Mouse (Mus musculus) bone marrow macrophage, adult 2 months (primary cell): Measurements from ENCODE around the gene Ly6g6e. TPM values are rescaled to one million over a fixed set of nuclear protein-coding genes. Genes with fewer than 3 reads are reported as not detected.
A peak's percentile ranks its signal among the peaks of the same experiment; 100 is the strongest.
"Not testable (repeated sequence)": the region's sequence is repeated elsewhere in the genome, so short reads cannot be mapped to it uniquely, and the experiment has no call there.

ENCODE experiments used
- H3K27ac ChIP-seq: 2 replicates; pipeline ENCODE4 v1.5.1; 2012; ENCODE audit warnings: low read depth, low read length; ENCODE audit not compliant: insufficient read depth
- H3K4me1 ChIP-seq: 2 replicates; pipeline ENCODE4 v1.6.1; 2012; ENCODE audit warnings: low read length; ENCODE audit not compliant: control insufficient read depth, insufficient read depth
- H3K4me3 ChIP-seq: 2 replicates; pipeline ENCODE4 v1.5.1; 2012; ENCODE audit warnings: mild to moderate bottlenecking, low read length, moderate library complexity; ENCODE audit not compliant: insufficient read depth
- CTCF ChIP-seq: IDR thresholded peaks from 2 replicates; pipeline ENCODE4 v1.5.1; 2012; ENCODE audit warnings: low read depth, mild to moderate bottlenecking, low read length, moderate library complexity
- POLR2A ChIP-seq: IDR thresholded peaks from 2 replicates; pipeline ENCODE4 v1.6.1; 2012; ENCODE audit warnings: mild to moderate bottlenecking, low read depth, low read length, borderline replicate concordance
- polyA plus RNA-seq: library from polyadenylated mRNA; stranded (reverse); fragments of >200 nt; gene quantifications from 2 replicates; pipeline ENCODE4 v1.2.4, GENCODE M21; 2012; ENCODE audit not compliant: missing spikeins, insufficient read depth, insufficient read length

Ly6g6e gene
- polyA plus RNA-seq, result not detected in 2 replicates

- TF ChIP-seq POLR2A, result no peak
- no peak for TF ChIP-seq CTCF
- Histone ChIP-seq H3K27ac (no peak within 1 kb of the TSS), H3K4me3 (peak within 1 kb of the TSS; percentile 37), H3K4me1 (peaks cover 24% of the 10 kb centered on the region)
Observed at GRCm38 (mm10) chr17:35076507-35077176, at the start of gene Ly6g6e. Gene Ly6g6e (plus strand): TSS chr17:35076902.

DNA sequence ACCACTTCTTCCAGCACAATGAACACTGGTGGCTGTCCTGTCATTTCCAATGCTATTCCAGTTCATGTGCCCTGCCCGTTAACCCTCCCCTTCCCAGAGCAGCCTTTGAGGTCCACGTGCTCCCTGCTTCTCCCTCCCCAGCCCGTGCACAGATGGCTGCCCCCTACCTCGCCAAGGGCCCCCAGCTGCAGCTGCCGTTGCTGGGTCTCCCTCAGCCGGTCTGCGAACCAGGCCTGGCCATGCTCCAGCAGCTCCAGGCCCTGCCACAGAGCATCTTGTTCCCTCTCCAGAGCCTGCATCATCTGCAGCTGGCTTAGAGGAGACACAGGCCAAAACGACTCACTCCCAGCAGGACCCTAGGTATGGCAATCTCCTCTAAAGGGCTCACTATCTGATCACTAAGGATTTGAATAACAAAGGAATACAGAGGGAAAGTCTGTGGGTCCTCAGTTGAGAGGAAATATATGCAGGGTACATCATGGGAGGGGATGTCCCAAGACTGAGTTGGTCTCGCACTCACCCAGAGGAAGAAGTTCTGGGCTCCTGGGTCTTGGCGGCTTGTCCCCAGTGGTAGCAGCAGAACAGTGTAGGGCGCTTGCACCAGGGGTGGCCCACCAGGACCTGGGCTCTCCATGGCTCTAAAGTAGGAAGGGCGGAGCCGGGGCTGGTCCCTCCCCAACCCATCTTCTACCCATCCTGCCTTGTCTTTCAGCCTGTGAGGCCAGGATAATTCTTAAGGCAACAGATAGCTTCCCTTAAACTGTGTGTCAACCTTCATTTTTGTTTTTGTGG lies 49.2 kb upstream of the Ly6g6e start, which contains the start of gene Sapcd1:
Sapcd1 (minus strand) TSS at position 740 of the 792 bp plus-strand sequence.
- H3K4me1 ChIP-seq, result peaks cover 29% of the 10 kb centered on the region
- no peak for TF ChIP-seq POLR2A
- TF ChIP-seq CTCF, result no peak
- no peak within 1 kb of the TSS for H3K4me3 ChIP-seq
- H3K27ac ChIP-seq, result no peak within 1 kb of the TSS

DNA sequence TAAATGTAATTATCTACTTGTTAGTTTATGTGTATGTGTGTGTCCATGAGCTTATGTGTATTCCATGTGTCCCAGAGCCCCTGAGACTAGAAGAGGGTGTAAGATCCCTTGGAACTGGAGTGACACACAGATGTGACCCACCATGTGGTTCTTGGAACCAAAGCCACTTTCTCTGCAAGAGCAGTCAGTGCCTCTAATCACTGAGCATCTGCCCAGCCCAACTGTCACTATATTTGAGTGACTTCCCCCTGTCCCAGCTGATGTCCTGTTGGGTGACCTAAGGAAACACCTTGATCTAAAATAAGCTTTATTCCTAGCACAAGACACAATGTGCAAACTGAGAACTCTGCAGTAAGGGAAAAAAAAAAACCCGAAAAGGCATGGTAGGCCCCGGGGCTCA lies 48.4 kb upstream of the Ly6g6e start:
- no peak overlapping the region for H3K4me3 ChIP-seq
- TF ChIP-seq POLR2A (no peak), CTCF (no peak)
- no peak overlapping the region for H3K27ac ChIP-seq
- peaks cover 29% of the 10 kb centered on the region for H3K4me1 ChIP-seq

DNA sequence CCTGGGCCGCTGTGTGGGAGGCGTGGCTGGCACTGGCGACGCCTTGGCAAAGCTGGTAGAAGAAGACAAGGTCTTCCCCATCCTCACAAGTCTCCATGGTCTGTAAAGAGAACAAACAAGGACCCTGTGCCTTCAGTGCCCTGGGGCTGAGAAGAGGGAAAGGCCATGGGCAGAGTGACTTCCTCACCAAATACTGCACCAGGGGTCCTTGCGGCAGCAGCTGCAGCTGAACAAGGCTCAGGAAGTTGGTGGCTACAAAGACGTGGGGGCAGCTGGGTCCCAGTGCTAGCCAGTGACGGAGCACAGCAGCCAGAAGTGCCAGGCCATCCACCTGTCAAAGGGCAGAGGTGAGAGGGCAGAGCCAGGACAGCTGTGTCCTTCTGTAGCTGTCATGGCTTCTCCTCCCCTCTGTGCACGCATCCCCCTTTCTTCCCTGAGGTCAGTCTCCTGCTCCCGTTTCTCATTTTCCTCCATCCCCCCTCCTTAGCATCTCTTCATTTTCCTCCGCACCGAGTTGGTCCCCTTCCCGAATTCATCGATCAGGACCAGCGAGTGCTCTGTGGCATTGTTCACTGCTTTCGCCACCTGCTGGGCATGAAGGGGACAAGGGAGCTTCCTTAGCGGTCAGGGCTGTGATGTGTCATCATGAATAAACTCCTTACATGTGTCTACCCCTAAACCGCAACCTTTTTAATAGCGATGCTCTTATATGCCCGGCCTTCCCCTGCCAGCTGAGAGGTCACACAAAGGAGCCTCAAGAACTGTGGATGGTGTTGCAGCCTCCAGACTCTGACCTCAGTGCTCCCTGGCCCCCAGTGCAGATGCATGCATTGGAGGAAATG lies 46.8 kb upstream of the Ly6g6e start:
- no peak overlapping the region for H3K4me3 ChIP-seq
- H3K4me1 ChIP-seq, result peaks cover 17% of the 10 kb centered on the region
- TF ChIP-seq CTCF (no peak), POLR2A (no peak)
- no peak overlapping the region for H3K27ac ChIP-seq

DNA sequence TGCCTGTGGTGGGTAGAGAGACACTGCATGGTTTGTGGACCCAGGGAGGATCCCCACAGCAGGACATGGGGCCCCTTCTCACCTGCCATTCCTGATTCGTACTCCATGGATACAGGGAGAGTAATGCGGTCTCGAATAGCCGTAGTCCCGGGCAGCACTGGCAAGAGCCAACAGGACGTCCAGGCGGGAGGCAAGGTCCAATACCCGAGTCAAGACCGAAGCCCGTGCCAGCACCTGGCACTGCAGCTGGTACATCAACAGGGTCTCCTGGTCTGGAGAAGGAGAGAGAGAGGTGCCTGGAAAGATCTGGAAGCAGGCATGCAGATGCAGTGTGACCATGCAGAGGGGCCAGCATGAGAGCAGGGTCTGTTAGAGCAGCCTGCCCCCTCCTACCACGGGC lies 45.4 kb upstream of the Ly6g6e start:
- Histone ChIP-seq H3K4me3 (no peak overlapping the region), H3K27ac (no peak overlapping the region), H3K4me1 (peaks cover 16% of the 10 kb centered on the region)
- TF ChIP-seq POLR2A, result no peak
- no peak for TF ChIP-seq CTCF

- Histone ChIP-seq H3K27ac (no peak overlapping the region), H3K4me1 (peaks cover 16% of the 10 kb centered on the region), H3K4me3 (no peak overlapping the region)
- TF ChIP-seq POLR2A (no peak), CTCF (no peak)
Observed at GRCm38 (mm10) chr17:35031880-35032279, 44.8 kb upstream of the Ly6g6e start.

DNA sequence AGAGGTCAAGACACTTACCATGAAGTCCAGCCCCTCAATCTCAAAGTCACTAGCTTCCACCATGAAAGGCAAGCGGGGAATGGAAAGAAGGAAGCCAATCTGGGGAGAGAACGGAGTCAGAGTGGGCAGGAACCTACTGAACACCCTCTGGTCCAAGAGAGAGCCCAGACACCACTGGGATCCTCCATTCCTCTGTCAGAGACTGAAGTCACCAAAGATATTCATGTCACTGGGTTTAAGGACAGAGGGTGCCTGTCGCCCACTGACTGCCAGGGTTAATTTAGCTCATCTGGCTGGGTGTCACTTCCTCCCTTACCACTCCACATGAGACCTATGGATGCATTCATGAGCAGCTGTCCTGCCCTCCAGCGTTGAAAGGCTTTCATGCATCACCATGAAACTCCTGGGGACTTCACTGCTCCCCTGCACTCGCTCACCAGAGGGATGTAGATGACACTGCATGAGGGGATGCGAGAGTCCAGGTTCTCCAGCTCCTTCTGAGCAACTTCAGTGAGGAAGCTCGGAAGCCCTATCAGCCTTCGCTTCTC lies 44.3 kb upstream of the Ly6g6e start:
- no peak for TF ChIP-seq POLR2A
- TF ChIP-seq CTCF, result 0 out of 2 replicates have a peak, but pooled peaks have one; percentile 8
- H3K4me3 ChIP-seq, result no peak overlapping the region
- H3K4me1 ChIP-seq, result peaks cover 16% of the 10 kb centered on the region
- no peak overlapping the region for H3K27ac ChIP-seq

GRCm38 (mm10) chr17:35033703-35034102 lies 43.0 kb upstream of the Ly6g6e start:
- H3K4me1 ChIP-seq, result peaks cover 16% of the 10 kb centered on the region
- not testable (repeated sequence) for H3K27ac ChIP-seq, H3K4me3 ChIP-seq

DNA sequence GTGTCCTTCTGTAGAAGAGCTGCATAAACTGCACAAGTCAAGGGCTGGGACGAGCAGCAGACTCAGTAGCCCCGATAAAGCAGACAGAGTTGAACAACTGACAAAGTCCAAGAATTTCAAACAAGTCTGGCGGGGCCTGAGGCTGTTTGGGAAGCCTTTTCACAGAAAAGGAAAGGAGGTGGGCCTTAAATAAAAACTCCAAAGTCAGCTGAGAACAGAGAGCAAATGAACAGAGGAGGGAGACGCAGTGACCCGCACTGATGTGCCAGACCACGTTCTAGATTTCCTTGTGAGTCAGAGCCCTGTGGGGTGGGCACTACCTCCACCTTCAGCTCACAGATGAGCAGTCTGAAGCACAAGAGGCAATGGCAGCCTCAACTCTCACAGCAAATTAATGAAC lies 41.8 kb upstream of the Ly6g6e start:
- H3K27ac ChIP-seq, result no peak overlapping the region
- peaks cover 16% of the 10 kb centered on the region for H3K4me1 ChIP-seq
- H3K4me3 ChIP-seq, result no peak overlapping the region
- no peak for TF ChIP-seq CTCF
- TF ChIP-seq POLR2A, result no peak

GRCm38 (mm10) chr17:35039121-35039873 lies 37.4 kb upstream of the Ly6g6e start:
- Histone ChIP-seq H3K4me3 (no peak overlapping the region), H3K27ac (no peak overlapping the region), H3K4me1 (peaks cover 26% of the 10 kb centered on the region)
- TF ChIP-seq POLR2A (no peak), CTCF (no peak)
